Mouse (Mus musculus) liver, embryonic 15.5 days (tissue): ENCODE measurements around the gene Eif4e3. TPM values are rescaled to one million over a fixed set of nuclear protein-coding genes. Genes with fewer than 3 reads are reported as not detected.

ENCODE experiments used
- ATAC-seq: fragments of 200-750 bp; cut with Nextera tagmentation; 2 replicates; pipeline ENCODE4 v1.8.0; 2017; ENCODE audit warnings: moderate number of reproducible peaks, mild to moderate bottlenecking, moderate library complexity; ENCODE audit not compliant: insufficient read depth
- H3K27ac ChIP-seq: fragments of 300-500 bp; sonication (generic); replicated peaks from 2 replicates; pipeline ENCODE4 v1.5.1; 2015; ENCODE audit warnings: mild to moderate bottlenecking, inconsistent platforms
- H3K27me3 ChIP-seq: fragments of 300-500 bp; sonication (generic); 2 replicates; pipeline ENCODE4 v1.6.1; 2015; ENCODE audit warnings: mild to moderate bottlenecking, inconsistent platforms
- H3K36me3 ChIP-seq: fragments of 300-500 bp; sonication (generic); replicated peaks from 2 replicates; pipeline ENCODE4 v1.6.1; 2015; ENCODE audit warnings: moderate library complexity, mild to moderate bottlenecking, inconsistent platforms
- H3K4me1 ChIP-seq: fragments of 300-500 bp; sonication (generic); replicated peaks from 2 replicates; pipeline ENCODE4 v1.6.1; 2015; ENCODE audit warnings: inconsistent platforms
- H3K4me2 ChIP-seq: fragments of 300-500 bp; sonication (generic); 2 replicates; pipeline ENCODE4 v1.6.1; 2015; ENCODE audit warnings: moderate library complexity, mild to moderate bottlenecking, inconsistent platforms
- H3K4me3 ChIP-seq: fragments of 300-500 bp; sonication (generic); replicated peaks from 2 replicates; pipeline ENCODE4 v1.5.1; 2015; ENCODE audit warnings: mild to moderate bottlenecking, inconsistent platforms
- H3K9ac ChIP-seq: fragments of 300-500 bp; sonication (generic); 2 replicates; pipeline ENCODE4 v1.6.1; 2015; ENCODE audit warnings: moderate library complexity, mild to moderate bottlenecking, inconsistent platforms
- H3K9me3 ChIP-seq: fragments of 300-500 bp; sonication (generic); replicated peaks from 2 replicates; pipeline ENCODE4 v1.6.1; 2016; ENCODE audit warnings: inconsistent platforms
- WGBS: fragments of 180-500 bp; shearing (Covaris S2); methylation state at CpG from one replicate; pipeline ENCODE4 v1.1.7; 2015; ENCODE audit warnings: mixed read lengths; ENCODE audit not compliant: insufficient replicate concordance; 5-methylcytosine and 5-hydroxymethylcytosine counted together
- polyA plus RNA-seq: library from polyadenylated mRNA; unstranded; fragments of >200 nt; fragmentation: Nextera tagmentation; extraction: Ambion mirVana; gene quantifications from 2 replicates; pipeline ENCODE4 v1.2.1, GENCODE M21; 2015

Gene Eif4e3
- polyA plus RNA-seq, 1 experiment from 2014 or later, result 2.2 TPM

- Histone ChIP-seq H3K9ac (no peak overlapping the region), H3K4me2 (no peak overlapping the region), H3K9me3 (no peaks in the 10 kb centered on the region), H3K36me3 (no peaks in the 10 kb centered on the region), H3K4me1 (no peaks in the 10 kb centered on the region), H3K27me3 (no peaks in the 10 kb centered on the region), H3K27ac (no peak overlapping the region), H3K4me3 (no peak overlapping the region)
- ATAC-seq, result no peak
- WGBS, result 37% methylated on average over 7 of the region's 7 CpGs
Observed at GRCm38 (mm10) chr6:99620471-99620870, 46.1 kb downstream of the Eif4e3 start.

- H3K27ac ChIP-seq, result no peak overlapping the region
- H3K4me2 ChIP-seq, result no peak overlapping the region
- H3K4me3 ChIP-seq, result no peak overlapping the region
- no peak for ATAC-seq
- H3K27me3 ChIP-seq, result no peaks in the 10 kb centered on the region
- no peaks in the 10 kb centered on the region for H3K36me3 ChIP-seq
- WGBS, result 42% methylated on average over 8 of the region's 8 CpGs
- H3K9ac ChIP-seq, result no peak overlapping the region
- H3K9me3 ChIP-seq, result no peaks in the 10 kb centered on the region
- H3K4me1 ChIP-seq, result no peaks in the 10 kb centered on the region
Observed at GRCm38 (mm10) chr6:99619964-99620363, 46.6 kb downstream of the Eif4e3 start.

- Histone ChIP-seq H3K4me3 (no peak overlapping the region), H3K27ac (no peak overlapping the region), H3K36me3 (no peaks in the 10 kb centered on the region), H3K4me1 (no peaks in the 10 kb centered on the region), H3K9ac (no peak overlapping the region), H3K9me3 (no peaks in the 10 kb centered on the region), H3K4me2 (no peak overlapping the region), H3K27me3 (no peaks in the 10 kb centered on the region)
- WGBS, result 41% methylated on average over 8 of the region's 8 CpGs
- no peak for ATAC-seq
Observed at GRCm38 (mm10) chr6:99619466-99619865, 47.1 kb downstream of the Eif4e3 start.

GRCm38 (mm10) chr6:99617867-99618266 lies 48.7 kb downstream of the Eif4e3 start:
- ATAC-seq, result no peak
- no peak overlapping the region for H3K4me3 ChIP-seq
- no peaks in the 10 kb centered on the region for H3K9me3 ChIP-seq
- no peak overlapping the region for H3K9ac ChIP-seq
- no peaks in the 10 kb centered on the region for H3K36me3 ChIP-seq
- no peaks in the 10 kb centered on the region for H3K27me3 ChIP-seq
- 71% methylated on average over 7 of the region's 7 CpGs for WGBS
- no peaks in the 10 kb centered on the region for H3K4me1 ChIP-seq
- no peak overlapping the region for H3K4me2 ChIP-seq
- H3K27ac ChIP-seq, result no peak overlapping the region

- no peak overlapping the region for H3K4me3 ChIP-seq
- H3K4me2 ChIP-seq, result no peak overlapping the region
- no peaks in the 10 kb centered on the region for H3K36me3 ChIP-seq
- no peak for ATAC-seq
- H3K9ac ChIP-seq, result no peak overlapping the region
- H3K27me3 ChIP-seq, result no peaks in the 10 kb centered on the region
- no peaks in the 10 kb centered on the region for H3K9me3 ChIP-seq
- H3K4me1 ChIP-seq, result no peaks in the 10 kb centered on the region
- WGBS, result 49% methylated on average over 1 of the region's 1 CpGs
- no peak overlapping the region for H3K27ac ChIP-seq
Observed at GRCm38 (mm10) chr6:99617415-99617814, 49.2 kb downstream of the Eif4e3 start.

- WGBS, result 62% methylated on average over 10 of the region's 10 CpGs
- H3K9ac ChIP-seq, result no peak overlapping the region
- H3K4me2 ChIP-seq, result no peak overlapping the region
- H3K36me3 ChIP-seq, result no peaks in the 10 kb centered on the region
- H3K4me1 ChIP-seq, result no peaks in the 10 kb centered on the region
- no peak for ATAC-seq
- H3K27ac ChIP-seq, result no peak overlapping the region
- H3K27me3 ChIP-seq, result no peaks in the 10 kb centered on the region
- H3K4me3 ChIP-seq, result no peak overlapping the region
- H3K9me3 ChIP-seq, result no peaks in the 10 kb centered on the region
Observed at GRCm38 (mm10) chr6:99615272-99615751, 51.3 kb downstream of the Eif4e3 start.

GRCm38 (mm10) chr6:99614566-99615271 lies 51.9 kb downstream of the Eif4e3 start:
- Histone ChIP-seq H3K36me3 (no peaks in the 10 kb centered on the region), H3K4me1 (no peaks in the 10 kb centered on the region), H3K4me3 (no peak overlapping the region), H3K4me2 (no peak overlapping the region), H3K27me3 (no peaks in the 10 kb centered on the region), H3K27ac (no peak overlapping the region), H3K9me3 (no peaks in the 10 kb centered on the region), H3K9ac (no peak overlapping the region)
- WGBS, result 68% methylated on average over 17 of the region's 17 CpGs
- ATAC-seq, result no peak

- Histone ChIP-seq H3K9ac (no peak overlapping the region), H3K4me1 (no peaks in the 10 kb centered on the region), H3K27me3 (no peaks in the 10 kb centered on the region), H3K9me3 (no peaks in the 10 kb centered on the region), H3K4me2 (no peak overlapping the region), H3K36me3 (no peaks in the 10 kb centered on the region), H3K27ac (no peak overlapping the region), H3K4me3 (no peak overlapping the region)
- no peak for ATAC-seq
- WGBS, result 40% methylated on average over 6 of the region's 6 CpGs
Observed at GRCm38 (mm10) chr6:99611866-99612265, 54.7 kb downstream of the Eif4e3 start.

- ATAC-seq, result no peak
- no peaks in the 10 kb centered on the region for H3K27me3 ChIP-seq
- H3K36me3 ChIP-seq, result no peaks in the 10 kb centered on the region
- no peaks in the 10 kb centered on the region for H3K9me3 ChIP-seq
- H3K9ac ChIP-seq, result no peak overlapping the region
- WGBS, result 17% methylated on average over 14 of the region's 14 CpGs
- H3K4me3 ChIP-seq, result no peak overlapping the region
- H3K4me1 ChIP-seq, result no peaks in the 10 kb centered on the region
- H3K27ac ChIP-seq, result no peak overlapping the region
- peak overlapping the region; percentile 5; the same call in 1 of the 2 replicates for H3K4me2 ChIP-seq
Observed at GRCm38 (mm10) chr6:99610454-99611427, 55.8 kb downstream of the Eif4e3 start.

GRCm38 (mm10) chr6:99606079-99606478 lies 60.5 kb downstream of the Eif4e3 start:
- Histone ChIP-seq H3K4me3 (no peak overlapping the region), H3K36me3 (no peaks in the 10 kb centered on the region), H3K27ac (no peak overlapping the region), H3K27me3 (no peaks in the 10 kb centered on the region), H3K4me2 (no peak overlapping the region), H3K4me1 (no peaks in the 10 kb centered on the region), H3K9ac (no peak overlapping the region), H3K9me3 (no peaks in the 10 kb centered on the region)
- no peak for ATAC-seq
- WGBS, result 60% methylated on average over 7 of the region's 7 CpGs

GRCm38 (mm10) chr6:99604758-99605157 lies 61.8 kb downstream of the Eif4e3 start:
- Histone ChIP-seq H3K4me3 (no peak overlapping the region), H3K27ac (no peak overlapping the region), H3K4me2 (no peak overlapping the region), H3K36me3 (no peaks in the 10 kb centered on the region), H3K9me3 (no peaks in the 10 kb centered on the region), H3K9ac (no peak overlapping the region), H3K4me1 (0 out of 2 replicates have a peak, but pooled peaks cover 2% of the 10 kb centered on the region), H3K27me3 (no peaks in the 10 kb centered on the region)
- WGBS, result 54% methylated on average over 2 of the region's 2 CpGs
- no peak for ATAC-seq
